Mouse (Mus musculus) T-helper 2 cell (primary cell): ENCODE measurements around the gene Nuf2.

Experiments used
- in situ Hi-C: fragments of 300-600 bp; cut with MboI, MseI; formaldehyde crosslinking; loops from one replicate; pipeline ENCODE4 v1.15.1; 2025; ENCODE audit warnings: high pct_unique_total_duplicates

The Nuf2 gene

GRCm38 (mm10) chr1:169471185-169471584, 60.1 kb downstream of the Nuf2 start:
- in situ Hi-C loops, result loop anchor here (25.0 kb wide), 1 partner anchor 2009 kb away; the partner anchor contains the start of gene Lrrc52

GRCm38 (mm10) chr1:169467791-169468190, 63.5 kb downstream of the Nuf2 start:
- in situ Hi-C loops, result loop anchor here (25.0 kb wide), 1 partner anchor 2005 kb away; the partner anchor contains the start of gene Lrrc52

GRCm38 (mm10) chr1:169462386-169463115, 68.7 kb downstream of the Nuf2 start:
- in situ Hi-C loops, result loop anchor here (25.0 kb wide), 1 partner anchor 2000 kb away; the partner anchor contains the start of gene Lrrc52

GRCm38 (mm10) chr1:169459071-169459782, 72.0 kb downstream of the Nuf2 start:
- in situ Hi-C loops, result loop anchor here (25.0 kb wide), 1 partner anchor 1997 kb away; the partner anchor contains the start of gene Lrrc52
